Comparison of ENCODE assay signal across 8 mouse cellular contexts in the genomic region with DNA sequence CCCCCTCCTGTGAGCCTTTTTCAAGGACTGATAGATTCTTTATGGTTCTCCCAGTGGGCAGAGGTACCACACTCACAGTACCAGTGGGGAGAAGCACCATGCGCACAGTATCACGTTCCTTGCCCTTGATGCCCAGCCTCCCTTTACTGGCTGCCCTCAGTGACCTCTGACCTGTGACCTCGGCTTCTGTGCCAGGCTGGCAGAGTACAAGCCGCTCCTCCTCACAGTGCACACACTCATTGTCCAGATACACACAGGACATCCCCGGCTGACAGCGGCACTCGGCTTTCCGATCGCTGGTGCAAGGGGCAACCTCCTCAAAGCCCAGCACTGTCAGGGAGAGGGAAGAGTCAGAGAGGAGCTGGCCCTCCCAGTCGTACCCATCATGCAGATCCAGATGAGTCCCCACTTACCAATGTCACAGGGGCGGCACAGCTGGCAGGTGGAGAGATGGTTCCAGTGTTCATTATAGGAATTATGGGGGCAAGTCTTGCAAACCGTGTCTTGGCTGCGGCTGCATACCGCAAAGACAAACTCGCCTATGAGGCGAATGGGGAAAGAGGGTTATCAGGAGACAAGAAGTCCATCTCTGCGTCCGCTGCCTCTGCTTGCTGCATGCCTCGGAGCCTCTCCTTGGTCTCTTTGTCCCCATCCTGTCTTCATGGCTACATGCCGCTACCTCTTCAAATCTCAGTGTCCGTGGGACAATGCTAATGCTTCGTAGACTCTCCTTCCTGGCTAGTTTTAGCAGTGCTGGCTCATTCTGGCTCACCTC. TPM values are rescaled to one million over a fixed set of nuclear protein-coding genes. Genes with fewer than 3 reads are reported as not detected.
A peak's percentile ranks its signal among the peaks of the same experiment; 100 is the strongest.
DNase-seq lines count a peak whose midpoint lies in the region; ATAC-seq lines count a peak whose summit lies in the region.

No protein-coding gene starts in this region.

- whole genome bisulfite sequencing in neural tube, embryonic 11.5 days, result 73% methylated on average over 22 of the region's 22 CpGs
- WGBS in forebrain, embryonic 13.5 days, result 73% methylated on average over 22 of the region's 22 CpGs
- WGBS in midbrain, embryonic 15.5 days, result 71% methylated on average over 22 of the region's 22 CpGs

- H3K4me1 ChIP-seq in neural tube, embryonic 11.5 days (ENCODE audit: control insufficient read depth, insufficient read depth, low read length), result peaks cover 5% of the 10 kb centered on the region; the same call in 1 of the 2 replicates
- H3K4me1 ChIP-seq in forebrain, embryonic 13.5 days, result peaks cover 29% of the 10 kb centered on the region
- H3K4me1 ChIP-seq in midbrain, embryonic 15.5 days, result peaks cover 15% of the 10 kb centered on the region

- peak; percentile 19 for DNase-seq in neural tube, embryonic 11.5 days (ENCODE audit: low spot score)
- no peak for DNase-seq in neural tube, embryonic 10.5 days (ENCODE audit: extremely low spot score, low spot score)
- DNase-seq in kidney, postnatal 36 days, result peak; percentile 57 to 72
- no peak for DNase-seq in layer of hippocampus, postnatal 14 days (ENCODE audit: low spot score in 2 of 2)
- DNase-seq in right cerebral cortex, adult 2 months (ENCODE audit: low spot score in 2 of 2), result no peak
- DNase-seq in layer of hippocampus, postnatal 25 days (ENCODE audit: extremely low spot score in 1 of 2, low spot score in 1 of 2), result no peak

- peak overlapping the region; percentile 69 for H3K4me2 ChIP-seq in neural tube, embryonic 11.5 days (ENCODE audit: low read depth)
- H3K4me2 ChIP-seq in forebrain, embryonic 13.5 days, result peak overlapping the region; percentile 63
- peak overlapping the region; percentile 55 for H3K4me2 ChIP-seq in midbrain, embryonic 15.5 days

- H3K27me3 ChIP-seq in neural tube, embryonic 11.5 days (ENCODE audit: control insufficient read depth, insufficient read depth, low read length), result no peaks in the 10 kb centered on the region
- H3K27me3 ChIP-seq in forebrain, embryonic 13.5 days, result peaks cover 17% of the 10 kb centered on the region; the same call in 1 of the 2 replicates
- no peaks in the 10 kb centered on the region for H3K27me3 ChIP-seq in midbrain, embryonic 15.5 days (replicated peaks)

- no peaks in the 10 kb centered on the region for H3K36me3 ChIP-seq in neural tube, embryonic 11.5 days (ENCODE audit: control insufficient read depth, insufficient read depth, low read length)
- no peaks in the 10 kb centered on the region for H3K36me3 ChIP-seq in forebrain, embryonic 13.5 days (ENCODE audit: poor library complexity, severe bottlenecking)
- H3K36me3 ChIP-seq in midbrain, embryonic 15.5 days (replicated peaks), result no peaks in the 10 kb centered on the region

- no peaks in the 10 kb centered on the region for H3K9me3 ChIP-seq in neural tube, embryonic 11.5 days (ENCODE audit: control insufficient read depth, low read length)
- no peaks in the 10 kb centered on the region for H3K9me3 ChIP-seq in forebrain, embryonic 13.5 days (replicated peaks)
- H3K9me3 ChIP-seq in midbrain, embryonic 15.5 days, result no peaks in the 10 kb centered on the region

- H3K4me3 ChIP-seq in neural tube, embryonic 11.5 days (ENCODE audit: low read depth, low read length), result peak overlapping the region; percentile 38
- H3K4me3 ChIP-seq in forebrain, embryonic 13.5 days, result peak overlapping the region; percentile 37
- peak overlapping the region; percentile 36 for H3K4me3 ChIP-seq in midbrain, embryonic 15.5 days

- no peak overlapping the region for H3K27ac ChIP-seq in neural tube, embryonic 11.5 days (ENCODE audit: low read depth, low read length)
- no peak overlapping the region for H3K27ac ChIP-seq in forebrain, embryonic 13.5 days
- H3K27ac ChIP-seq in midbrain, embryonic 15.5 days, result no peak overlapping the region

- peak overlapping the region; percentile 82; the same call in 1 of the 2 replicates for H3K9ac ChIP-seq in neural tube, embryonic 11.5 days (ENCODE audit: low read length)
- H3K9ac ChIP-seq in forebrain, embryonic 13.5 days, result peak overlapping the region; percentile 66
- 0 out of 2 replicates have a peak overlapping the region, but pooled peaks have one; percentile 25 for H3K9ac ChIP-seq in midbrain, embryonic 15.5 days

- ATAC-seq in neural tube, embryonic 11.5 days (ENCODE audit: insufficient read depth, low FRiP score, low TSS enrichment), result no peak
- ATAC-seq in forebrain, embryonic 13.5 days, result no peak
- peak; percentile 28 for ATAC-seq in midbrain, embryonic 15.5 days (replicated peaks)

RNA-seq across cellular contexts. Expression of a gene that starts 0.9 kb away (rescaled TPM):
- polyA plus RNA-seq in neural tube, embryonic 11.5 days (2014; fragmentation: Nextera tagmentation; extraction: Ambion mirVana), result 18.8 and 19.2 TPM in 2 replicates
- polyA plus RNA-seq in forebrain, embryonic 13.5 days (2015; fragmentation: Nextera tagmentation; extraction: Ambion mirVana), result 10.2 and 12.3 TPM in 2 replicates
- polyA plus RNA-seq in midbrain, embryonic 15.5 days (2015; fragmentation: Nextera tagmentation; extraction: Ambion mirVana), result 14.2 and 16.4 TPM in 2 replicates
- total RNA-seq in layer of hippocampus, postnatal 14 days (2021), result 10 to 100 TPM in 1 of 2 experiments, 1 to 10 TPM in 1; 9.8 to 13.3 TPM
- total RNA-seq in layer of hippocampus, postnatal 25 days (2021), result 10 to 100 TPM in 1 of 2 experiments, 1 to 10 TPM in 1; 8.7 to 10.2 TPM

RNA-seq across cellular contexts. Expression of a gene that starts 7.7 kb away (rescaled TPM):
- 0.55 and 0.80 TPM in 2 replicates for polyA plus RNA-seq in neural tube, embryonic 11.5 days (2014; fragmentation: Nextera tagmentation; extraction: Ambion mirVana)
- 0.13 and 0.26 TPM in 2 replicates for polyA plus RNA-seq in forebrain, embryonic 13.5 days (2015; fragmentation: Nextera tagmentation; extraction: Ambion mirVana)
- 0.70 and 0.72 TPM in 2 replicates for polyA plus RNA-seq in midbrain, embryonic 15.5 days (2015; fragmentation: Nextera tagmentation; extraction: Ambion mirVana)
- 1 to 10 TPM; 2.8 to 4.1 TPM for total RNA-seq in layer of hippocampus, postnatal 14 days (2021)
- total RNA-seq in layer of hippocampus, postnatal 25 days (2021), result 1 to 10 TPM; 3.8 to 3.9 TPM

RNA-seq across cellular contexts. Expression of a gene that starts 26.9 kb away (rescaled TPM):
- polyA plus RNA-seq in neural tube, embryonic 11.5 days (2014; fragmentation: Nextera tagmentation; extraction: Ambion mirVana), result 0.15 TPM in 1 of 2 replicates, not detected in the other
- polyA plus RNA-seq in forebrain, embryonic 13.5 days (2015; fragmentation: Nextera tagmentation; extraction: Ambion mirVana), result not detected in 2 replicates
- not detected in 2 replicates for polyA plus RNA-seq in midbrain, embryonic 15.5 days (2015; fragmentation: Nextera tagmentation; extraction: Ambion mirVana)
- not detected for total RNA-seq in layer of hippocampus, postnatal 14 days (2021)
- total RNA-seq in layer of hippocampus, postnatal 25 days (2021), result not detected

RNA-seq across cellular contexts. Expression of a gene that starts 36.4 kb away (rescaled TPM):
- 27.4 TPM in 2 replicates for polyA plus RNA-seq in neural tube, embryonic 11.5 days (2014; fragmentation: Nextera tagmentation; extraction: Ambion mirVana)
- 12.8 and 13.8 TPM in 2 replicates for polyA plus RNA-seq in forebrain, embryonic 13.5 days (2015; fragmentation: Nextera tagmentation; extraction: Ambion mirVana)
- 11.6 and 14.6 TPM in 2 replicates for polyA plus RNA-seq in midbrain, embryonic 15.5 days (2015; fragmentation: Nextera tagmentation; extraction: Ambion mirVana)
- 10 to 100 TPM; 12.8 to 15.2 TPM for total RNA-seq in layer of hippocampus, postnatal 14 days (2021)
- total RNA-seq in layer of hippocampus, postnatal 25 days (2021), result 10 to 100 TPM; 11.2 to 12.5 TPM

Comparison
In these comparisons a context has a peak if more than half of its experiments do, and no peak if none do; other contexts are left out.
1. DNase-seq: peak in neural tube, embryonic 11.5 days (single experiment) and kidney, postnatal 36 days (2 of 2); none in neural tube, embryonic 10.5 days (single experiment), layer of hippocampus, postnatal 14 days (0 of 2), right cerebral cortex, adult 2 months (0 of 2) and layer of hippocampus, postnatal 25 days (0 of 2).
2. H3K9ac ChIP-seq: peak in every context shown above with its lines; median percentile 82 in neural tube, embryonic 11.5 days; 66 in forebrain, embryonic 13.5 days; 25 in midbrain, embryonic 15.5 days.
3. Peak in every context shown above with its lines, with median percentiles within 50 percentile points of each other: H3K4me2 ChIP-seq and H3K4me3 ChIP-seq.